Mouse (Mus musculus): Measurements from ENCODE around the gene Ier2.

DNA sequence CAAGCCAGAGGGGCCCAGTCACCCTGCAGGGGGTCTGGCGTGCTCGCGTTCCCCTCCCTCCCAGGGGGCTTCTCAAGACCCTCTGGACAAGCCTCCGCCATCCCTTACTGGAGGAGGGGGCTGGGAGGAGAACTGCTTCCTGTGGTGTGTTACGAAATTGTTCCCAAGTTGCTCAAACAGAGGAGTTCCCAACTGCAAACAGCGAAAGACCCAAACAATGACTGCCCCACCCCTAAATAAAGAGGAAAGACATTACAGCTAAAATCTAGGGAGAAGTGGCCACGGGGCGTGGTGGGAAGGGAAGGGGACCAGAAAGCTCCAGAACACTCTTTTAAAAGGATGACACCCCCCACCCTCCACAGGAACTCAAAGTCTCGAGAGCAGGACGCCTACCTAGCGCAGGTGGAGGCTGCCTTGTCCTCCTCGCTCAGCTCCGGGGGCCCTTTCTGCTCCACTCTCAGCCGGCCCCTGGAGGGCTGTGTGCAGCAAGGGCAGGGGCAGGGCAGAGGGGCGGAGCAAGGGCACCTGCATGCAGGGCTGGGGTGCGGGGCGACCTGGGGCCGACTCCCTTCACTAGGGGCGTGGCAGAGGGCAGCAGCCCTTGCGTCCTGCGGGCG lies 44.7 kb upstream of the Ier2 start:
- no peak for TF ChIP-seq MAFK (IDR thresholded peaks at IDR 0.05; ENCODE audit: insufficient read depth, low read depth, low read length)
- TF ChIP-seq HCFC1 (IDR thresholded peaks at IDR 0.05; ENCODE audit: borderline replicate concordance, insufficient read depth, low read length) = no peak
- no peak for TF ChIP-seq CHD2 (IDR thresholded peaks at IDR 0.05; ENCODE audit: low read depth, low read length)
- TF ChIP-seq ZC3H11A (IDR thresholded peaks at IDR 0.05; ENCODE audit: borderline replicate concordance, low read depth, low read length) = no peak
- no peak for TF ChIP-seq ZNF384 (IDR thresholded peaks at IDR 0.05; ENCODE audit: low read depth, low read length)

All from ES-E14 (cell line).